Mouse (Mus musculus) liver, adult 2 months (tissue): ENCODE results near the gene 2210408I21Rik. TPM values are rescaled to one million over a fixed set of nuclear protein-coding genes. Genes with fewer than 3 reads are reported as not detected.
"Not testable (repeated sequence)": the region's sequence is repeated elsewhere in the genome, so short reads cannot be mapped to it uniquely, and the experiment has no call there.

Experiments used
- DNase-seq: peaks from one replicate; pipeline ENCODE4 v3.0.0-alpha.2; 2011; ENCODE audit warnings: low read depth, low spot score; ENCODE audit errors: extremely low read depth
- H3K27ac ChIP-seq: fragments of 200-500 bp; replicated peaks from 2 replicates; pipeline ENCODE4 v1.5.1; 2012; ENCODE audit warnings: low read depth, mild to moderate bottlenecking, control low read depth, inconsistent platforms, low read length; ENCODE audit not compliant: insufficient read depth
- H3K27me3 ChIP-seq: fragments of 200-500 bp; 2 replicates; pipeline ENCODE4 v1.6.1; 2012; ENCODE audit warnings: mild to moderate bottlenecking, moderate library complexity, low read length, inconsistent platforms; ENCODE audit not compliant: control insufficient read depth, insufficient read depth
- H3K36me3 ChIP-seq: fragments of 200-500 bp; 2 replicates; pipeline ENCODE4 v1.6.1; 2012; ENCODE audit warnings: low read length, inconsistent platforms; ENCODE audit not compliant: control insufficient read depth, insufficient read depth
- H3K4me1 ChIP-seq: fragments of 200-500 bp; 2 replicates; pipeline ENCODE4 v1.6.1; 2011; ENCODE audit warnings: low read length; ENCODE audit not compliant: control insufficient read depth, insufficient read depth
- H3K4me3 ChIP-seq: fragments of 200-500 bp; 2 replicates; pipeline ENCODE4 v1.5.1; 2011; ENCODE audit warnings: low read depth, mild to moderate bottlenecking, control low read depth, low read length, moderate library complexity; ENCODE audit not compliant: insufficient read depth
- H3K79me2 ChIP-seq: fragments of 200-500 bp; 2 replicates; pipeline ENCODE4 v1.6.1; 2012; ENCODE audit warnings: inconsistent platforms, mild to moderate bottlenecking, low read length, moderate library complexity; ENCODE audit not compliant: control insufficient read depth, insufficient read depth
- H3K9ac ChIP-seq: fragments of 200-500 bp; 2 replicates; pipeline ENCODE4 v1.6.1; 2012; ENCODE audit warnings: low read depth, mild to moderate bottlenecking, control low read depth, inconsistent platforms, low read length
- CTCF ChIP-seq: fragments of 200-500 bp; IDR thresholded peaks from 2 replicates; pipeline ENCODE4 v1.5.1; 2011; ENCODE audit warnings: low read depth, low read length, control low read depth
- POLR2A ChIP-seq: fragments of 200-500 bp; IDR thresholded peaks from 2 replicates; pipeline ENCODE4 v1.6.1; 2011; ENCODE audit warnings: low read length, control low read depth; ENCODE audit not compliant: insufficient read depth; ENCODE audit errors: extremely low read depth
- WGBS: fragments of 180-500 bp; shearing (Covaris S2); methylation state at CpG from one replicate; pipeline ENCODE4 v1.1.7; 2018; 5-methylcytosine and 5-hydroxymethylcytosine counted together
- polyA plus RNA-seq: library from polyadenylated mRNA; depleted of rRNA; stranded (reverse); fragments of >200 nt; gene quantifications from 2 replicates; pipeline ENCODE4 v1.2.3, GENCODE M21; 2012; rRNA removed
- total RNA-seq: library from RNA; depleted of rRNA; stranded (reverse); fragments of >200 nt; gene quantifications from 2 replicates; pipeline ENCODE4 v1.2.3, GENCODE M21; 2014; rRNA removed

2210408I21Rik gene
- total RNA-seq, result 2.8 and 3.0 TPM in 2 replicates
- 0.34 and 0.55 TPM in 2 replicates for polyA plus RNA-seq

GRCm38 (mm10) chr13:77134931-77135620 lies at the start of gene 2210408I21Rik, which contains the start of gene Slf1:
Gene 2210408I21Rik (plus strand): TSS chr13:77135540.
Gene Slf1 (minus strand): TSS chr13:77135473.
- H3K36me3 ChIP-seq, result no peaks in the 10 kb centered on the region
- H3K27ac ChIP-seq, result no peak within 1 kb of the TSS; the same call in 1 of the 2 replicates
- DNase-seq, result peak; percentile 72
- TF ChIP-seq POLR2A (0 out of 2 replicates have a peak, but pooled peaks have one; percentile 22), CTCF (no peak)
- WGBS, result under 1% methylated on average over 65 of the region's 65 CpGs
- H3K9ac ChIP-seq, result peak within 1 kb of the TSS; percentile 85
- H3K79me2 ChIP-seq, result no peaks in the 10 kb centered on the region; the same call in 1 of the 2 replicates
- no peaks in the 10 kb centered on the region for H3K27me3 ChIP-seq
- peak within 1 kb of the TSS; percentile 94 for H3K4me3 ChIP-seq
- H3K4me1 ChIP-seq, result no peaks in the 10 kb centered on the region; the same call in 1 of the 2 replicates

GRCm38 (mm10) chr13:77092876-77093275 lies 42.5 kb upstream of the 2210408I21Rik start:
- not testable (repeated sequence) for DNase-seq, H3K36me3 ChIP-seq, H3K4me1 ChIP-seq, H3K27ac ChIP-seq, H3K9ac ChIP-seq, H3K79me2 ChIP-seq, H3K27me3 ChIP-seq, H3K4me3 ChIP-seq
- WGBS, result 91% methylated on average over 1 of the region's 1 CpGs

GRCm38 (mm10) chr13:77107734-77108133 lies 27.6 kb upstream of the 2210408I21Rik start:
- Histone ChIP-seq H3K4me3 (no peak overlapping the region), H3K36me3 (no peaks in the 10 kb centered on the region; the same call in 1 of the 2 replicates), H3K27me3 (no peaks in the 10 kb centered on the region), H3K79me2 (no peaks in the 10 kb centered on the region), H3K9ac (no peak overlapping the region), H3K4me1 (no peaks in the 10 kb centered on the region), H3K27ac (no peak overlapping the region)
- TF ChIP-seq POLR2A (no peak), CTCF (no peak)
- no peak for DNase-seq

GRCm38 (mm10) chr13:77118695-77119094 lies 16.6 kb upstream of the 2210408I21Rik start:
- no peak for TF ChIP-seq POLR2A
- no peak for TF ChIP-seq CTCF
- no peak overlapping the region for H3K9ac ChIP-seq
- H3K27me3 ChIP-seq, result no peaks in the 10 kb centered on the region
- no peaks in the 10 kb centered on the region for H3K4me1 ChIP-seq
- no peaks in the 10 kb centered on the region for H3K79me2 ChIP-seq
- 96% methylated on average over 4 of the region's 4 CpGs for WGBS
- no peaks in the 10 kb centered on the region for H3K36me3 ChIP-seq
- no peak overlapping the region for H3K4me3 ChIP-seq
- no peak overlapping the region for H3K27ac ChIP-seq
- no peak for DNase-seq

- H3K4me3 ChIP-seq, result no peak overlapping the region
- no peaks in the 10 kb centered on the region for H3K36me3 ChIP-seq
- H3K27ac ChIP-seq, result no peak overlapping the region
- no peaks in the 10 kb centered on the region for H3K27me3 ChIP-seq
- no peaks in the 10 kb centered on the region; the same call in 1 of the 2 replicates for H3K79me2 ChIP-seq
- H3K9ac ChIP-seq, result no peak overlapping the region
- WGBS, result 98% methylated on average over 3 of the region's 3 CpGs
- H3K4me1 ChIP-seq, result no peaks in the 10 kb centered on the region
- DNase-seq, result no peak
- TF ChIP-seq POLR2A (no peak), CTCF (no peak)
Measured at GRCm38 (mm10) chr13:77125159-77125558, 10.2 kb upstream of the 2210408I21Rik start.

GRCm38 (mm10) chr13:77128240-77128639 lies 7.1 kb upstream of the 2210408I21Rik start:
- Histone ChIP-seq H3K27ac (no peak overlapping the region), H3K36me3 (no peaks in the 10 kb centered on the region), H3K79me2 (no peaks in the 10 kb centered on the region; the same call in 1 of the 2 replicates), H3K27me3 (no peaks in the 10 kb centered on the region), H3K4me1 (no peaks in the 10 kb centered on the region), H3K9ac (no peak overlapping the region), H3K4me3 (no peak overlapping the region)
- DNase-seq, result no peak
- TF ChIP-seq POLR2A (no peak), CTCF (no peak)
- WGBS, result 84% methylated on average over 2 of the region's 2 CpGs
